Mouse (Mus musculus) megakaryocyte-erythroid progenitor cell, adult 5-6 weeks (primary cell): ENCODE measurements around the gene Mctp2. TPM values are rescaled to one million over a fixed set of nuclear protein-coding genes. Genes with fewer than 3 reads are reported as not detected.

Source experiments
- ATAC-seq: replicated peaks from 2 replicates; pipeline ENCODE4 v1.8.0; 2016; ENCODE audit warnings: mild to moderate bottlenecking, inconsistent platforms; ENCODE audit not compliant: severe bottlenecking, poor library complexity, low FRiP score, low TSS enrichment
- total RNA-seq, 2 experiments: library from RNA; stranded (forward) in 1 of 2; stranded (reverse) in 1 of 2; fragments of 200-1000, 215-1000 nt in 1 of 2; fragments of >200 nt in 1 of 2; fragmentation: Nextera tagmentation in 1 of 2; gene quantifications; 2 replicates each; pipeline ENCODE4 v1.2.3; 2014 to 2017

Mctp2 gene
- total RNA-seq (2014; fragmentation: Nextera tagmentation) (0.35 and 2.2 TPM in 2 replicates), total RNA-seq (2017) (4.3 TPM in 1 of 2 replicates, not detected in the other)

GRCm38 (mm10) chr7:72306382-72306841 lies at the start of gene Mctp2:
Mctp2 (minus strand) TSS chr7:72306608.
- ATAC-seq, result peak; percentile 97

- ATAC-seq, result no peak
Measured at GRCm38 (mm10) chr7:72345901-72346300, 39.5 kb upstream of the Mctp2 start.

GRCm38 (mm10) chr7:72343751-72344150 lies 37.3 kb upstream of the Mctp2 start:
- ATAC-seq, result no peak

- no peak for ATAC-seq
Measured at GRCm38 (mm10) chr7:72342822-72343221, 36.4 kb upstream of the Mctp2 start.

- no peak for ATAC-seq
Measured at GRCm38 (mm10) chr7:72325961-72326360, 19.6 kb upstream of the Mctp2 start.

- ATAC-seq, result no peak
Measured at GRCm38 (mm10) chr7:72320906-72321305, 14.5 kb upstream of the Mctp2 start.

GRCm38 (mm10) chr7:72320441-72320840 lies 14.0 kb upstream of the Mctp2 start:
- ATAC-seq, result no peak

- no peak for ATAC-seq
Measured at GRCm38 (mm10) chr7:72314395-72315060, 8.1 kb upstream of the Mctp2 start.

GRCm38 (mm10) chr7:72313908-72314307 lies 7.5 kb upstream of the Mctp2 start:
- ATAC-seq, result no peak

- ATAC-seq, result no peak
Measured at GRCm38 (mm10) chr7:72311582-72311981, 5.2 kb upstream of the Mctp2 start.

- peak; percentile 46 for ATAC-seq
Measured at GRCm38 (mm10) chr7:72308078-72308477, 1.7 kb upstream of the Mctp2 start.

GRCm38 (mm10) chr7:72306847-72307246 lies 439 bp upstream of the Mctp2 start:
- ATAC-seq, result 0 out of 2 replicates have a peak, but pooled peaks have one; percentile 4

- no peak for ATAC-seq
Measured at GRCm38 (mm10) chr7:72305971-72306370, 437 bp downstream of the Mctp2 start.

GRCm38 (mm10) chr7:72301667-72302066 lies 4.7 kb downstream of the Mctp2 start:
- ATAC-seq, result no peak

- no peak for ATAC-seq
Measured at GRCm38 (mm10) chr7:72299726-72300125, 6.7 kb downstream of the Mctp2 start.

- ATAC-seq, result no peak
Measured at GRCm38 (mm10) chr7:72297013-72297412, 9.4 kb downstream of the Mctp2 start.

GRCm38 (mm10) chr7:72296171-72296570 lies 10.2 kb downstream of the Mctp2 start:
- no peak for ATAC-seq

GRCm38 (mm10) chr7:72294886-72295285 lies 11.5 kb downstream of the Mctp2 start:
- no peak for ATAC-seq

GRCm38 (mm10) chr7:72293784-72294538 lies 12.4 kb downstream of the Mctp2 start:
- no peak for ATAC-seq

- ATAC-seq, result no peak
Measured at GRCm38 (mm10) chr7:72292232-72292913, 14.0 kb downstream of the Mctp2 start.
